Mouse (Mus musculus) left cerebral cortex, adult 6 months (tissue): ENCODE measurements around the gene Adm2. TPM values are rescaled to one million over a fixed set of nuclear protein-coding genes. Genes with fewer than 3 reads are reported as not detected.

Source experiments
- long read RNA-seq, 2 experiments: library from polyadenylated mRNA; unstranded; transcript quantifications; one replicate each; pipeline ENCODE4 v2.0.0; 2019 to 2020
- polyA plus RNA-seq: library from polyadenylated mRNA; unstranded; fragments of <200 nt; fragmentation: Nextera tagmentation; gene quantifications from 2 replicates; pipeline ENCODE4 v1.2.3, GENCODE M21; 2021

The Adm2 gene
- polyA plus RNA-seq = 0.19 TPM in 1 of 2 replicates, not detected in the other
- long read RNA-seq, experiment 1 = 0 reads
- long read RNA-seq, experiment 2 = 0 reads

GRCm38 (mm10) chr15:89322670-89323522 lies at the start of gene Adm2:
Gene Adm2 (plus strand): TSS chr15:89322720.

GRCm38 (mm10) chr15:89315190-89315731 lies 7.3 kb upstream of the Adm2 start, which contains the start of gene Sbf1:
Gene Sbf1 (minus strand): TSS chr15:89315311.

GRCm38 (mm10) chr15:89334271-89334670 lies 11.8 kb downstream of the Adm2 start, which contains the start of gene Miox:
Gene Miox (plus strand): TSS chr15:89334398.

GRCm38 (mm10) chr15:89355241-89356187 lies 33.0 kb downstream of the Adm2 start, which contains the start of the genes Lmf2 and Ncaph2:
Gene Lmf2 (minus strand): TSS chr15:89355659.
Gene Ncaph2 (plus strand): TSS chr15:89355719.

GRCm38 (mm10) chr15:89373762-89374248 lies 51.3 kb downstream of the Adm2 start, which contains the start of gene Sco2:
Gene Sco2 (minus strand): TSS chr15:89373846.

Other genes starting within 250 kb of the Adm2 start
- 8.1 and 11.9 TPM in 2 replicates for gene Trabd, start 247.6 kb upstream of the Adm2 start, polyA plus RNA-seq
- gene Selenoo, start 233.6 kb upstream of the Adm2 start, polyA plus RNA-seq = 10.5 and 25.8 TPM in 2 replicates
- 2.7 and 3.3 TPM in 2 replicates for gene Tubgcp6, start 199.6 kb upstream of the Adm2 start, polyA plus RNA-seq
- gene Hdac10, start 194.0 kb upstream of the Adm2 start, polyA plus RNA-seq = 5.8 TPM in 2 replicates
- 3.5 and 4.3 TPM in 2 replicates for gene Mapk12, start 182.0 kb upstream of the Adm2 start, polyA plus RNA-seq
- gene Mapk11, start 173.1 kb upstream of the Adm2 start, polyA plus RNA-seq = 25.6 and 28.0 TPM in 2 replicates
- 10.8 and 11.9 TPM in 2 replicates for gene Plxnb2, start 141.9 kb upstream of the Adm2 start, polyA plus RNA-seq
- gene Dennd6b, start 126.2 kb upstream of the Adm2 start, polyA plus RNA-seq = 16.7 and 17.7 TPM in 2 replicates
- gene Ppp6r2, start 111.2 kb upstream of the Adm2 start, polyA plus RNA-seq = 83.4 and 86.7 TPM in 2 replicates
- 46.3 and 74.4 TPM in 2 replicates for gene Sbf1, start 7.4 kb upstream of the Adm2 start, polyA plus RNA-seq
- not detected in 2 replicates for gene Miox, start 11.7 kb downstream of the Adm2 start, polyA plus RNA-seq
- 6.5 and 9.7 TPM in 2 replicates for gene Lmf2, start 32.9 kb downstream of the Adm2 start, polyA plus RNA-seq
- gene Ncaph2, start 33.0 kb downstream of the Adm2 start, polyA plus RNA-seq = 57.5 and 85.9 TPM in 2 replicates
- 43.8 and 46.1 TPM in 2 replicates for gene Sco2, start 51.1 kb downstream of the Adm2 start, polyA plus RNA-seq
- 4.8 and 6.2 TPM in 2 replicates for gene Tymp, start 54.3 kb downstream of the Adm2 start, polyA plus RNA-seq
- 2.2 and 2.9 TPM in 2 replicates for gene Odf3b, start 56.6 kb downstream of the Adm2 start, polyA plus RNA-seq
- gene Klhdc7b, start 62.2 kb downstream of the Adm2 start, polyA plus RNA-seq = 0.22 and 0.72 TPM in 2 replicates
- 0.33 and 0.74 TPM in 2 replicates for gene Syce3, start 87.8 kb downstream of the Adm2 start, polyA plus RNA-seq
- 0.24 and 0.31 TPM in 2 replicates for gene Cpt1b, start 103.1 kb downstream of the Adm2 start, polyA plus RNA-seq
- 2.4 TPM in 2 replicates for gene C730034F03Rik, start 106.9 kb downstream of the Adm2 start, polyA plus RNA-seq
- gene Gm44502, start 107.0 kb downstream of the Adm2 start, polyA plus RNA-seq = not detected in 2 replicates
- 30.1 and 30.6 TPM in 2 replicates for gene Chkb, start 107.2 kb downstream of the Adm2 start, polyA plus RNA-seq
- gene Mapk8ip2, start 131.2 kb downstream of the Adm2 start, polyA plus RNA-seq = 43.4 and 57.8 TPM in 2 replicates
- 18.9 and 23.9 TPM in 2 replicates for gene Arsa, start 154.7 kb downstream of the Adm2 start, polyA plus RNA-seq
- 3.5 and 12.0 TPM in 2 replicates for gene Shank3, start 176.9 kb downstream of the Adm2 start, polyA plus RNA-seq
- gene Acr, start 245.6 kb downstream of the Adm2 start, polyA plus RNA-seq = 0.14 TPM in 1 of 2 replicates, not detected in the other